Mouse (Mus musculus) left cerebral cortex, adult 9 months (tissue): Measurements from ENCODE around the gene Kcnq5.
"Not testable (repeated sequence)": the region's sequence is repeated elsewhere in the genome, so short reads cannot be mapped to it uniquely, and the experiment has no call there.

Experiments
- DNase-seq, 2 experiments: peaks; one replicate each; pipeline ENCODE4 v3.0.0; 2022; ENCODE audit warnings: low spot score in 2 of 2

Gene Kcnq5

GRCm38 (mm10) chr1:21635406-21635805 is 326.3 kb downstream of the Kcnq5 start:
- DNase-seq = no peak

DNA sequence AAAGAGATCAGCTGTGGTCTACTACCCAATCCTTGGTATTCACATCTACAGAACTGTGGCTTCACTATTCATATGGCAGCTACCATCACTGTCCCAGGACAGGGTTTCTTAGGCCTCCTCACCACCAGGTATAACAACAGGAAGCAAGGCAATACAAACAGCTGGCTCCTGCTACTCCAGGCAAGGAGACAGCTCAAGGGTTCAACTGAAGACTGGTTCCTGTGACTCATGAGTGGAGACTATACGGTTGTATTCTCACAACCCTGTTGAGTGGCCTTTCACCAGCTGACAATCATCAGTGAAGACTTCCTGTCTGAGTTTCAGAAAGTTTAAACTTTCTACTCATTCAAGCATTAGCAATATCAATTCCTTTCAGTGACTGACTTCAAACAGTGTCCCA is 327.7 kb downstream of the Kcnq5 start:
- DNase-seq = no peak

GRCm38 (mm10) chr1:21622455-21622854 is 339.3 kb downstream of the Kcnq5 start:
- no peak for DNase-seq

DNA sequence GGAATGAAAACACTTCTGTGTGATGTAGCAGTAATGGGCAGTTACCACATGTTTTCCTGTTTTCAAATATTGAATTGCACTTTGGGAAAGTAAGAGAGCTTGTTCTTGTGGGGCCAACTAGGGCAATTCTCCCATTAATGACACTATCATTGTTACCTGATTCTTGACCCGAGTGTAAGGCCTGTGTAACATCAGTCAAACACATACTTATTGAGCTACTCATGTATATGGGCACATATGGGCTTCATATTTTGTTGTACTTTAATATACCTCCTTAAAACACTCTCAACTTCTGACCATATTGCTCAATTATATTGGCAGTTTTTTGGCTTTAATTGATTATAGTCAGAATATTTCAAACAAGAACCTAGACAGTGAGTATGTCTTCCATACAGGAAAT is 339.7 kb downstream of the Kcnq5 start:
- DNase-seq = no peak

GRCm38 (mm10) chr1:21618712-21619111 is 343.0 kb downstream of the Kcnq5 start:
- DNase-seq = no peak

DNA sequence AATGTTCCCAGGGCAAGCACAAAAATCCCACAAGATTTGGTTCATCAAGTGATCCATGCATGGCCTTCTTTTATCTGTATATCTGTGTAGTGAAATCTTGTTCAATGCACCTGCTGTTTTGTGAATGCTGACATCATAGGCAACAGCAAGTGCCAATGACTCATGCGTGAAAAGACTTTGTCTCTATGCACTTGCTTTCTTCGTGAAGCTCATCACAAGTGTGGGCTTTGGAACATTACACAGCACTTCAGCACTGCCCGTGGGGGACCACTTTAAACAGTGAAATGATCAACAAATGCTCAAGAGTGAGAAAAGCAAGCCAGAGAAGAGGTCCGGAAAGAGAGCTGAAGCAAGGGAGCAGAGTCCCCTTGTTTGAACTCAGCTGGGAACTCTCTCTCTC is 345.1 kb downstream of the Kcnq5 start:
- DNase-seq = peak in 1 of 2 experiments; percentile 16

GRCm38 (mm10) chr1:21613933-21614332 is 347.8 kb downstream of the Kcnq5 start:
- no peak for DNase-seq

DNA sequence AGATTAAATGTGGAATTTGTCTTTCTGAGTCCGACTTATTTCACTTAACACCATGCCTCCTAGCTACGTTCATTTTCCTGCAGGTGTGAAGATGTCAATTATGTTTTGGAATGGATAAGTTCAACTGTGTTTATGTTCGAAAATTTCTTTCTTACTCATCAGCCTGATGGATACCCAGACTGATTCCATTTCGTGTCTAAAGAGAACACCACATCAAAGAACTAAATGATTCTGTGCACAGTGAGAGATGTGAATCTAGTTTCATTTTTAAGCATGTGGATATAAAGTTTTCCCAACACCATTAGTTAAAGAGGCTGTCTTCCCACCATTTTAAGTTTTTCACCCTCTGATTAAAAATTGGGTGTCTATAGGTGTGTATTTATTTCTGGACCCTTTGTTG is 357.7 kb downstream of the Kcnq5 start:
- DNase-seq = no peak

- no peak for DNase-seq
These were observed 359.2 kb downstream of the Kcnq5 start for GRCm38 (mm10) chr1:21602567-21602966.

GRCm38 (mm10) chr1:21600606-21601005 is 361.1 kb downstream of the Kcnq5 start:
- peak in 1 of 2 experiments; percentile 18 for DNase-seq

DNA sequence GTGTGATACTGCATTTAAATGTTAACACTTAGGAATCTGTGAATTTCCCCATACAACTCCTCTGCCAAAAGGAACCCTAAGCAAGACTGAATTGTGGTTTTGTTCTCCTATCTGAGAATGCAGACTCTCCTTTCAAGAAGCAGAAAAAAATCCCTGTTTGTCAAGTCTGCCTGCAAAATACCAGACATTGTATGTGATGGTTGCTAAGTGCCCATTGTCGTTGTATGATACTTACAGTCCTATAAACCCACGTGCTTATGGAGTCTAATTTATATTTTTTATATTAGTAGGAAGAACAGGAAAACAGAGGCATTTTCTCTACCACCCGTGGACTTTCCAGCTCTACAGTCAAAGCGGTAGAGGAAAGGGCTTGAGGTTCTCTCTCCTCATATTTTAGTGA is 367.9 kb downstream of the Kcnq5 start:
- no peak for DNase-seq

GRCm38 (mm10) chr1:21567397-21567796 is 394.3 kb downstream of the Kcnq5 start:
- not testable (repeated sequence) for DNase-seq

DNA sequence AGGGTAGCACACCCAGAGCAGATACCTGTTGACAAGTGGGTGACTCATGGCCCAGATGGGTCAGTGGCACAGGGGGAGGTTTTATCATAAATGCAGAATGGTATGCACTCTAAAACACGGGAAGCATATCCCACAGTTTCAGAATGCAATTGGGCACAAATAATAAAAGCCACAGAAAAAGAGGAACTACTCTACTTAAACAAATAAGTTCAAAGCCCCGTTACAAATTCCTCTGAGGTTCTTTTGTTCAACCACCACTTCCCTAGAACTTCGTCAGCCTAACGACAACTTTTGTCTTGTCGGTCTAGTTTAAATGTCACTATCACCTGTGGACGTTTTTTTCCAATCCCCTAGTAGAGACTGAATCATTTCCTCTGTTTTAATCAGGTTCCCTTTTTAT is 407.1 kb downstream of the Kcnq5 start:
- DNase-seq = no peak

DNA sequence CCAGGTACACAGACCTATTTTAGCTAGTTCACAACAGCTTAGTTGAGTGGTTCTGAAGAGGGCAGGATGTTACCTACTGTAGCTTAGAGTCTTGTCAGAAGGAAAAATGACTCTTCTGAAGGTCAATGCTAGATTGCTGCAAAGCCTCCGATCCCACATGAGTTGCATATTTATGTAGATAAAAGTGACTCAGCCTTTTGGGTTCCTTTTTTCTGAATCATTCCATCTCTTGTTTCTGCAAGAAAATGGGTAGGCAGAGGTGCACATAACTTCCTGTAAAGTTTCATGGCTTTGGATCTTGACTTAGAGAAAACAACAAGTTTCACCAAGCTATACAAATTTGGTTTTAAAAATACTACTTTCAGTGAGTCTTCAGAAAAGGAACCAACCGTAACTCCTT is 409.0 kb downstream of the Kcnq5 start:
- no peak for DNase-seq

- no peak for DNase-seq
These were observed 417.8 kb downstream of the Kcnq5 start for GRCm38 (mm10) chr1:21543909-21544308.

- peak in 1 of 2 experiments; percentile 46 for DNase-seq
These were observed 422.3 kb downstream of the Kcnq5 start for GRCm38 (mm10) chr1:21539486-21539885.

DNA sequence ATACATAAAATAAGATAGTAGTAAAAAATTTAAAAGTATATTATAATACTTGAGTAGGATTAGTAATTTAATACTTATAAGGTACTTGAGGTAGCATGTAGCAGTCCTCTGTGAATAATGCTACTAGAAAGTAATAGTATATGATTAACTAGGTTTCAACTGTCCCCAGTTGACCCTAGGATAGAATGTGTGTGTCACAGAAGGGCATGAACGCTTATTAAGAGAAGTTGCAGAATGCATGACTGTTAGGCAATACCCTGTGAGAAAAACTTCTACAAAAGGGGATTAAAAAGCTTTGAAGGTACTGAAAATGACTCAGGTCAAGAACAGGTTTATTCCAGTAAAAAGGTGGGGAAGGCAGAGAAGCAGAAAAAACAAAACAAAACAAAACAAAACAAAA is 430.9 kb downstream of the Kcnq5 start:
- DNase-seq = no peak

GRCm38 (mm10) chr1:21521995-21522394 is 439.7 kb downstream of the Kcnq5 start:
- DNase-seq = no peak

DNA sequence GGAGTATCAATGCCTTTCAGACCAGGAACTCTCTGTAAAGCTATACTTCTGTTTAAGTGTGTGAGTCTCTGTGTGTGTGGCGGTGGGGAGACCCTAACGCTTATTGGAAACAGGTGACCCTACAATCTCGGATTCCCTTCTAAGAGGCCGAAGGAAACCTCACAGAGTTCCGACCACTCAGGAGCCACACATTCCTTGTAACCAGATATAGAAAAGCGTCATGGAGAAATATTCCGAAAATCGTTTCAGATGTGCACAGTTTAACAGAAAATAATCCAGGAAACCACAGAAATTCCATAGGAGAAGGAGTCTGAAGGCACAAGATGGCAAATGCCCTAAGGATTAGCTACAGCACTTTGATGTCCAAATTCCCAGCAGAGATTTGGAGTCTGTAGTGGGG is 440.3 kb downstream of the Kcnq5 start:
- no peak for DNase-seq

DNA sequence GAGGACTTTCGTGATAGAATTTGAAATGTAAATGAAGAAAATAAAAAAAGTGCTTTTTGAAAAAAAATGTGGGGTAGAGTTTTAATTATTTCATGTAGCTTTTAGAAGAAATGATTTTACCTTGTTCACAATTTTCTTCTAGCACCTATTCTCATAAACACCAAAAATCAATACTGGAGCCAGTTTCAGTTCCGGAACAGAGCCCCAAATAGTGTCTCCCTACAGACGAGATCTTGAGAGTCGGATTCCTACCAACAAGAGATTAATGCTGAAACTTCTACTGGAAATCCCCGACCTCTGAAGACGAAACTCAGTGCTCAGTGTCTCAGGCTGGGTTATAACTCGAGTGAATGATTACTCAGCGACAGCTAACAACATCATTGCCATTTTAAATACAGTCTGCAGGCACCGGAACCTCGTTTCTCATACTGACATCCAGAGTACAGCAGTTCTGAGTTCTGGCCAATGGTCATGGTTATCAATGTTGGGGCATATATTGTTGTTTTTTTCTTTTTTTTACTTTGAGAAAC is 441.6 kb downstream of the Kcnq5 start:
- DNase-seq = no peak

DNA sequence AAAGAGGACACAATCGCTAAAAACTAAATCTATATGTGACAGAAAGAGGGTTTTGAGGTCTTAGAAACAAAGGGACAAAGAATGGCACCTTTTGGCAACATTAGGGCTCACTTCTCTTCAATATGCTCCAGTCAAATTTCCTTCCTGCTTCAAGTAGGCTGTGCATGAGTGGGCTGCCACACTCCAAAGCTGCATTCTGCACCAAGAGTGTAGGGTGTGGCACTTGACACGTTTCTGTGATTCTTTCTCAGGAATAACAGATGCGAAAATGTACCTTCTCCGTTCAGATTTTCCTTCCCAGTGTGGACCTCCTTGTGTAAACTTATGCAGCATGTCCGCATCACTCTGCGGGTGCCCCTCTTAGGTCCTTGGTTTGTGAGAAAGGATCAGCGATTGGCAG is 455.1 kb downstream of the Kcnq5 start:
- DNase-seq = no peak

GRCm38 (mm10) chr1:21499815-21500534 is 461.8 kb downstream of the Kcnq5 start:
- DNase-seq = no peak

- peak in 1 of 2 experiments; percentile 26 for DNase-seq
These were observed 465.4 kb downstream of the Kcnq5 start for GRCm38 (mm10) chr1:21496307-21496706.

DNA sequence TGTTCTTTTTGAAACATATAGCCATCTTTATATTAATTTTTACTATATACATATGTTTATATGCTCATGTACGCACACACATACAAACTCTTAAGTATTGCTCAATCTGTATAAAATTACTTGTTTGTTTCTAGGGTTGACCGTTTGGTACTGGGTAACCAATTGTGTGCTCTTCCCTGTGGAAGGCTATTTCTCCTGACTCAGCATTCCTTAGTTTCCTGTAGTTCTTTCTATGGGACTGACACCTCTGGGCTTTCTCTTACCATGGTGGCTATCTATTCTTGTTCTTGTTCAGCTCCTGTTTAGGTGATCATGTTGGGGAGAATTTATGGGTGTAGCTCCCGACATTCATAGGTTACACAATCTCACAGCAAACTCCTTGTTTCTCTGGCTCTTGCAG is 473.1 kb downstream of the Kcnq5 start:
- DNase-seq = no peak
